Mouse (Mus musculus) hindbrain, embryonic 12.5 days (tissue): ENCODE data around the gene Prkab1. TPM values are rescaled to one million over a fixed set of nuclear protein-coding genes. Genes with fewer than 3 reads are reported as not detected.

Experiments used
- ATAC-seq: fragments of 200-750 bp; cut with Nextera tagmentation; 2 replicates; pipeline ENCODE4 v1.8.0; 2017; ENCODE audit warnings: moderate TSS enrichment; ENCODE audit not compliant: low FRiP score
- H3K27ac ChIP-seq: fragments of 300-500 bp; sonication (generic); 2 replicates; pipeline ENCODE4 v1.5.1; 2016; ENCODE audit warnings: mild to moderate bottlenecking
- H3K27me3 ChIP-seq: fragments of 300-500 bp; sonication (generic); 2 replicates; pipeline ENCODE4 v1.6.1; 2016; ENCODE audit warnings: mild to moderate bottlenecking
- H3K36me3 ChIP-seq: fragments of 300-500 bp; sonication (generic); 2 replicates; pipeline ENCODE4 v1.6.1; 2016; ENCODE audit warnings: mild to moderate bottlenecking
- H3K4me1 ChIP-seq: fragments of 300-500 bp; sonication (generic); 2 replicates; pipeline ENCODE4 v1.6.1; 2016
- H3K4me2 ChIP-seq: fragments of 300-500 bp; sonication (generic); replicated peaks from 2 replicates; pipeline ENCODE4 v1.6.1; 2016; ENCODE audit warnings: mild to moderate bottlenecking
- H3K4me3 ChIP-seq: fragments of 300-500 bp; sonication (generic); 2 replicates; pipeline ENCODE4 v1.5.1; 2016; ENCODE audit warnings: mild to moderate bottlenecking
- H3K9ac ChIP-seq: fragments of 300-500 bp; sonication (generic); 2 replicates; pipeline ENCODE4 v1.6.1; 2016; ENCODE audit warnings: mild to moderate bottlenecking, moderate library complexity
- H3K9me3 ChIP-seq: fragments of 300-500 bp; sonication (generic); replicated peaks from 2 replicates; pipeline ENCODE4 v1.6.1; 2016; ENCODE audit warnings: mild to moderate bottlenecking
- WGBS: fragments of 180-500 bp; shearing (Covaris S2); methylation state at CpG from one replicate; pipeline ENCODE4 v1.1.7; 2016; 5-methylcytosine and 5-hydroxymethylcytosine counted together
- polyA plus RNA-seq: library from polyadenylated mRNA; unstranded; fragments of >200 nt; fragmentation: Nextera tagmentation; extraction: Ambion mirVana; gene quantifications from 2 replicates; pipeline ENCODE4 v1.2.1, GENCODE M21; 2016

Gene Prkab1
- polyA plus RNA-seq, 1 experiment from 2014 or later, result 60.5 TPM

DNA sequence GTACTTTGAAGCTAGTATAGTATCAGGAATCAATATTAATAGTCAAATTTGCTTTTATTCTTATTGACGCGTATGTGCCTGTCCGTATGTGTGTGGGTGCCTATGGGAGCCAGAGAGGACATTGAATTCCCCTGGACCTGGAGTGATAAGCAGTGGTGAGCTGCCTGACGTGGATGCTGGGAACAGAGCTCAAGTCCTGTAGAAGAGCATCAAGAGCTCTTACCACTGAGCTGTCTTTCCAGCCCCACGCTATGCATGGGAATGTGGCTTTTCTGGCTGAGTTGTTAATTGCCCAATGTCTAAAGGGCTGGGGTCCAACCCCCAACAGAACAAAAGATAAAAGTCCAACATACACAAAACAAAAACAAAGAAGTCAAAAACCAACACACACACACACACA is 47.9 kb downstream of the Prkab1 start:
- H3K9me3 ChIP-seq, result no peaks in the 10 kb centered on the region
- H3K4me2 ChIP-seq, result no peak overlapping the region
- H3K27me3 ChIP-seq, result no peaks in the 10 kb centered on the region
- peaks cover 6% of the 10 kb centered on the region; the same call in 1 of the 2 replicates for H3K4me1 ChIP-seq
- no peak overlapping the region for H3K9ac ChIP-seq
- 96% methylated on average over 5 of the region's 5 CpGs for WGBS
- H3K4me3 ChIP-seq, result no peak overlapping the region
- ATAC-seq, result no peak
- peaks cover 19% of the 10 kb centered on the region for H3K36me3 ChIP-seq
- H3K27ac ChIP-seq, result no peak overlapping the region

- H3K9me3 ChIP-seq, result no peaks in the 10 kb centered on the region
- 92% methylated on average over 10 of the region's 10 CpGs for WGBS
- H3K9ac ChIP-seq, result no peak overlapping the region
- no peaks in the 10 kb centered on the region for H3K27me3 ChIP-seq
- H3K36me3 ChIP-seq, result peaks cover 27% of the 10 kb centered on the region
- H3K4me2 ChIP-seq, result no peak overlapping the region
- H3K4me1 ChIP-seq, result peaks cover 6% of the 10 kb centered on the region; the same call in 1 of the 2 replicates
- no peak for ATAC-seq
- no peak overlapping the region for H3K4me3 ChIP-seq
- no peak overlapping the region for H3K27ac ChIP-seq
These were observed 48.6 kb downstream of the Prkab1 start for GRCm38 (mm10) chr5:115975672-115976071.

DNA sequence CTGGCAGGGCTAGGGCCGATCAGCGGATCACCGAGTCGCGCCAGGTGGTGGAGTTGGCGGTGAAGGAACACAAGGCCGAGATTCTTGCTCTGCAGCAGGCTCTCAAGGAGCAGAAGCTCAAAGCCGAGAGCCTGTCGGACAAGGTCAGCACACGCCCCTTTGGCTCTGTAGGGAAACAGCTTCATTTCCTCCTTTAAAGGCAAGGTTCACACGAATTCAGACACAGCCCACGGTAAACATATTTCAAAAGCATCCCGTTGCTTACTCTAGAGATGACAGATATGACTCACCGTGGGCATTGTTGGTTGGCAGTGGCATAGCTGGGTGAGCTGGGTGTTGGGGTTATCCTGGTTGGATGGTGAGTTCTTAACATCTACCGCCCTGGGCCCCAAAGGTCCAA is 53.1 kb downstream of the Prkab1 start:
- ATAC-seq, result no peak
- no peaks in the 10 kb centered on the region for H3K27me3 ChIP-seq
- H3K36me3 ChIP-seq, result peaks cover 42% of the 10 kb centered on the region
- H3K9ac ChIP-seq, result no peak overlapping the region
- H3K27ac ChIP-seq, result no peak overlapping the region
- H3K9me3 ChIP-seq, result no peaks in the 10 kb centered on the region
- no peaks in the 10 kb centered on the region for H3K4me1 ChIP-seq
- WGBS, result 92% methylated on average over 15 of the region's 15 CpGs
- H3K4me3 ChIP-seq, result no peak overlapping the region
- no peak overlapping the region for H3K4me2 ChIP-seq

Other genes starting within 250 kb of the Prkab1 start
- gene Cit, start 179.2 kb downstream of the Prkab1 start, polyA plus RNA-seq, result 30.9 and 35.0 TPM in 2 replicates
- not detected in 2 replicates for gene Tmem233, start 58.7 kb upstream of the Prkab1 start, polyA plus RNA-seq